Mouse (Mus musculus) lung, postnatal 14 days (tissue): Measurements from ENCODE around the gene Gm20517.
"Not testable (repeated sequence)": the region's sequence is repeated elsewhere in the genome, so short reads cannot be mapped to it uniquely, and the experiment has no call there.

Experiments
- DNase-seq: peaks from one replicate; pipeline ENCODE4 v3.0.0; 2021

The Gm20517 gene

DNA sequence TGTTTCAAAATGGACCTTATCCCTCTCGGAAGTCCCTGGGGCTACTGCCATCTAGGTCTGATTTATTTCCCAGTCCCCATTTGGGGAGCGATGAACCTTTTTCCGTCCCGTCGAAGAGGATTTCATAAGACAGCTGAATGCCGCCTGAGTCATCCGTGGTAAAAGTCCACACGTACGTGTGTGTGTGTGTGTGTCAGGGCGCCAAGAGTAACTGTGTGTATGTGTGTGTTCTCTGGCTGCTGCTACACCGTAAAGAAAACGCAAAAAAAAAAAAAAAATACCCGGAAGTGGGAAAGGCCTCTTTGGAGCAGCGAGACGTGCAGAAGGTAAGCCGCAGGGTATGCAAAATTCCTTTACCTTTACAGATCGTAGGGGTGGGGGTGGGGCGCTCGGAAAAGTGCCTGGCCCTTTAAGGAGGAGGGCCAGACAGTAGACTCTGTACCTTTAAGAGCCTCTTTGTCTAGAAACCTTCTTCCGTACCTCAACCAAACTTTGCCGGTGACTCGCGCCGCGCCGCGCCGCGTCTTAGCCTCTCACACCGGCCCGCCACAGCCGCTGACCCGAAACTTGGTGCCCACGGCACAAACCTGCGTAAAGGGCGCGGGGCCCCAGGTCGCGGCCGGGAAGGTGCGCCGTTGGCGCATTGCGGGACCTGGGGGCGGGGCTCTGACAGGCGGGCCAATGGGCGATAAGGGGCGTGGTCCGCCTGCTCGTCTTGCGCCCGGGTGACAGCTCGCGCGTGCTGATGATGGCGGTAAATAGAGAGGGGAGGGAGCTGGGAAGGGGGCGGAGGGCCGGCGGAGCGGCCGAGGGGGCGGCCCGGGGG, 17.7 kb downstream of the Gm20517 start:
- DNase-seq = peak; percentile 95

GRCm38 (mm10) chr17:47629717-47630677, 18.6 kb downstream of the Gm20517 start:
- DNase-seq = peak; percentile 26

DNA sequence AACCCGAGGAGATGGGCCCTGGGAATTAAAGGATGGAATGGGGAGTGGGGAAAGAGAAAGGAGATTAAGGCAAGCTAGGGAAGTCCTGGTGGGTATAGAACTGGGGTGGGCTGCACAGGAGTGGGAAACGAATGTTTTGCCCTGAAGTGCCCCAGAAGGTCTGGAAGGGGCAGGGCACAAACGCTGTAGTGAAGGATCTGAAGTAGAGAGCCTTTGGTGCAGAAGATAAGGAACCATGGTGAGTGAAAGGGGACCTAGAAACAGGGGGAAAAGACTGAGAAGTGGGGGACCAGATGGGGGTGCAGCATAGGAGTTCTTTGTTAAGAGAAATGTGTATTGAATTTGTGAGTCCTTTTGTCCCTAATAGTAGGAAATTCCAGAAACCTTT, 19.3 kb downstream of the Gm20517 start, which contains the start of gene Usp49:
TSS of gene Usp49 (plus strand) at position 13 of the 388 bp plus-strand sequence.
- no peak for DNase-seq

DNA sequence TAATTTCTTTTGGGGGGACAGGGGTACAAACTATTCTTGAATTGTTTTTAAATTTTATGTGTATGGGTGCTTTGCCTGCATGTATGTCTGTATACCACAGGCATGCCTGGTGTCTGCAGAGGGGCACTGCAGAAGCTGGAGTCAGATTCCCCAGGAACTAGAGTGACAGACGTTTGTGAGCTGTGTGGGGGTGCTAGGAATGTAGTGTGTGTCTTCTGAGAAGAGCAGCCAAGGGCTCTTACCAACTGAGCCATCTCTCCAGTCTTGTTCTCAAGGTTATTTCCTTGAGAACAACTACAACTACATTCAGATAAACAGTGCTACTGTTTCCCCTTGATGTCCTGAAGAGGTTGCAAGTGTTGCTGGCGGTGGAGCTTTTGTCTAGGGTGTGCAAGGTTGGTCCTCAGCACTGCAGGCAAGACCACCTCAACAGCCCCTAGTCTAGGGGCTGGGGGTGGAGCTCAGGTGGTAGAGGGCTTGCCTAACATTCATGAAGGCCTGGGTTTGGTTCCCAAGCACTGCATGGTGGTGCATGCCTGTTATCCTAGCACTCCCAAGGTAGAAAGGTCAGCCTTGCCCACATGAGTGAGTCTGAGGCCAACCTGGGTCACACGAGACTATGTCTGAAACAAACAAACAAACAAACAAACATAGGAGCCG, 20.9 kb downstream of the Gm20517 start:
- no peak for DNase-seq

DNA sequence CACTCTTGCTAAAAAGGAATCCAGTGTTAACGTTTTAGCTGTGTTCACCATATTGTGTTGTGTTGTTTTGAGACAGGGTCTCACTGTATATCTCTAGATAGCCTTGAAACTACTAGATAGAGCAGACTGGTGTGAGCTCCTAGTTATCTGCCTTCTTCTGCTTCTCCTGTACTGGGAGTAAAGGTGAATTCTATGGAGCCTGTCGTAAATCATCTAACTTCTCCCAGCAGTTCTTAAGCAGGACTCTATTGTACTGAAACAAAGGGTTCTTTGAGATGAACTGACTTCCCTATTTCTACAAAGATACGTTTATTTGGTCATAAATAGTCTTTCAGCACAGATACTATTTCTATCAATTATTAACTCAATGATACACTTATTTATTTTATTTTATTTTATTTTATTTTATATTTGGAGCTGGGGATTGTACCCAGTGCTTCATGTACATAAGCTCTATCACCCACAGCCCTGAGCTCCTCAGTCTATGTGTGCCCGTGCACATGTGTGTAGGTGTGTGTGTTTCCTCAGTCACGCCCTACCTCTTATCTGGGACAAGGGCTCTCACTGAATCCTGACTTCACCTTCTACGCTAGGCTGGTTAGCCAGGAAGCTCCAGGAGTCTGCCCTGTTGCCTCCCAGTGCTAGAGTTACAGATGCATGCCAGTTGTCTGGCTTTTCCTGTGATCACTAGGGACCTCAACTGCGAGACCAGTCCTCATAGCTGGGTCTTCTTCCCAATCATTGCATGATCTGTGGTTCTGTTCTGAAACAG, 22.8 kb downstream of the Gm20517 start:
- no peak for DNase-seq

- DNase-seq = no peak
Observed at GRCm38 (mm10) chr17:47642992-47643391, 31.6 kb downstream of the Gm20517 start.

DNA sequence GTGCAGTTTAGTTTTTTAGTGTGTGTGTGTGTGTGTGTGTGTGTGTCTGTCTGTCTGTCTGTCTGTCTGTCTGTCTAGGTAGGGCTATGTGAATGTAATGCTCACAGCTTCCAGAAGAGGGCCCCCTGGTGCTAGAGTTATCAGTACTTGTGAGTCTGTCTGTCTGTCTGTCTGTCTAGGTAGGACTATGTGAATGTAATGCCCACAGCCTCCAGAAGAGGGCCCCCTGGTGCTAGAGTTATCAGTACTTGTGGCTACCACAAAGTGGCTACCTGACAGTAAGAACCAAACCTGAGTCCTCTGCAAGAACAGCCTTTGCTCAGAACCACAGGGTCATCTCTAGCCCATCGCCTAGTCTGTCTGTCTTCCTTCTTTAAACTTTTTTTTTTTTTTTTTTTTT, 35.3 kb downstream of the Gm20517 start:
- DNase-seq = peak; percentile 79

DNA sequence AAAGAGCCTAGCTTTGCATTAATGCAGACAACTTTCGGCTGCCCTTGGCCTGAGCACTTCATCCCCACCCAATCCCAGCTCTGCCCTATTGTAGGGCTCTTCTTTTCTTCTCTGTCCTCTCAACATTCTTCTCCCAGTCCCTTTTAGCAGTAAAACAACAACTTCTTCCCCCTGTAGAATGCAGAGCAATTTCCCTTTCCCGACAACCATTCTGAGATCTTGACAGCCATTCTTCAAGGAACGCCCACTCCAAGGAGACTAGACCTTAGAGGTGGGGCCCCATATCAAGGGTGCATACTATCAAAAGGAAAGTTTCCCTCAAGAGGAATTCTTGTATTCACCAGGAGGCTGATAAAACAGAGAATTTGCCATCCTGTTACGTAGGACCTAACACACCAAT, 37.6 kb downstream of the Gm20517 start:
- no peak for DNase-seq

DNA sequence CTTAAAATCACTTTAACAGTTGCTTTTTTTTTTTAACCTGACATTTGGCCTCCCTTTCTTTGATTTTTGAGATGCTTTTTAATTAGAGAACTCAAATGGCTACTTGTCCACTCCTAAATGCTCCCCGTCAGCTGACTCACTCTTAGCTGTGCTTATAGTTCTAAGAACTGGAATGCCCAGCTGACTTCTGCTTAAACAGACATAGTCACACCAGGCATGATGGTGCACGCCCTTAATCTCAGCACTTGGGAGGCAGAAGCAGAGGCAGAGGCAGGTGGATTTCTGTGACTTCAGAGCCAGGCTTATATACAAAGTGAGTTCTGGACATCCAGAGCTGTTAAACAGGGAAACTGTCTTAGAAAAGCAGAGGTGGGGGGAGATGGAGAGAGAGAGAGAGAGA, 40.6 kb downstream of the Gm20517 start:
- no peak for DNase-seq

- not testable (repeated sequence) for DNase-seq
Observed at GRCm38 (mm10) chr17:47654346-47654745, 43.0 kb downstream of the Gm20517 start.

GRCm38 (mm10) chr17:47655697-47656096, 44.3 kb downstream of the Gm20517 start:
- no peak for DNase-seq

- DNase-seq = no peak
Observed at GRCm38 (mm10) chr17:47657901-47658300, 46.5 kb downstream of the Gm20517 start.

DNA sequence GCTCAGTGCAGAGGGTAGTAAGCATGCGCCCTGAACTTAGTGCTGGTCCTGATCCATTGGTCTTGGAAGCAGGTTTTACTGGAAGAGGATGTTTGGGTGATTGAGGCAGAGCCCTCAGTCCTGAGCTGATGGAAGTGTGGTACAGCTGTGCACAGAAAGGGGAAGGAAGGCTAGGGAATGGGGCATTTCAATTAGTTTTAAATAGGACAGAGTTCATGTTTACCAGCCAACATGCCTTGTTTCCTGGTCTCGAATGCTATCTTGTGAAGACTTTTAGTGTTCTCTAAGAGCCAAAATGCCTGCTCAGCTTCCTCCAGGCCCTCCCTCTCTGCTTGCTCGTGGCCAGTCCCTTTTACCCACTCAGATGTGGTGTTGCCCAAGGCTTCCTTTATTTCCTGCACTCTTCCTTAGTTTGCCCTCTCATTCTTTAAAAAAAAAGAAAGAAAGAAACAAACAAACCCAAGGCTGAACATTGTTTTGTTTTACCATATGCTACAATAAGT, 47.4 kb downstream of the Gm20517 start:
- no peak for DNase-seq

DNA sequence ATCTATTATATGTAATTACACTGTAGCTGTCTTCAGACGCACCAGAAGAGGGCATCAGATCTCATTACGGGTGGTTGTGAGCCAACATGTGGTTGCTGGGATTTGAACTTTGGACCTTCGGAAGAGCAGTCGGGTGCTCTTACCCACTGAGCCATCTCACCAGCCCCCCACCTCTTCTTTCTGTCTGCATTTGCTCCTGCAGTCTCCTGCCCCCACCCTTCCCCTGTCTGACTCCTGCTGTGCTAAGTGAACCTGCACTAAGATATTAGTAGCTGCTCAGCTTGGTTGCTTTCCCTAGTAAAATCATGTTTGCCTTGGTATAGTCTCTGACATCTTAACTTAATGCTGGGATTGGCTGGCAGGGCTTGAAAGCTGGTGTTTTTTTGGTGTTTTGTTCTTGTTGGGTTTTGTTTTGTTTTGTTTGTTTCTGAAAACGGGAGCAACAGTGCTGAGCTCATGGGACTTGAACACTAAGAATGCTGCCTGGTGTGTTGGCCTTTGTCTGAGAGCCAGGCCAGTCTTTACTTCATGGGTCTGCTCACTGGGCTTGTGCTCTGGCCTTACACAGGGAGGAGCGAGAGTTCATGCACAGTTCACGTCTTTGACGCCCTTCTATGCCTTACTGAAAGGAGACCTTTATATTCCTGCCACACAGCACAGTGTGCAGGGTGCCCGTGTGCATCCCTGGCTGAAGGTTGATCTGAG, 51.8 kb downstream of the Gm20517 start:
- DNase-seq = no peak

GRCm38 (mm10) chr17:47664474-47664873, 53.1 kb downstream of the Gm20517 start:
- no peak for DNase-seq

GRCm38 (mm10) chr17:47669166-47669565, 57.8 kb downstream of the Gm20517 start:
- DNase-seq = no peak

- DNase-seq = no peak
Observed at GRCm38 (mm10) chr17:47671988-47672310, 60.6 kb downstream of the Gm20517 start.

GRCm38 (mm10) chr17:47672311-47673111, 61.1 kb downstream of the Gm20517 start:
- DNase-seq = peak; percentile 73

GRCm38 (mm10) chr17:47676581-47676980, 65.2 kb downstream of the Gm20517 start:
- DNase-seq = peak; percentile 86

- DNase-seq = no peak
Observed at GRCm38 (mm10) chr17:47678238-47678637, 66.8 kb downstream of the Gm20517 start.

DNA sequence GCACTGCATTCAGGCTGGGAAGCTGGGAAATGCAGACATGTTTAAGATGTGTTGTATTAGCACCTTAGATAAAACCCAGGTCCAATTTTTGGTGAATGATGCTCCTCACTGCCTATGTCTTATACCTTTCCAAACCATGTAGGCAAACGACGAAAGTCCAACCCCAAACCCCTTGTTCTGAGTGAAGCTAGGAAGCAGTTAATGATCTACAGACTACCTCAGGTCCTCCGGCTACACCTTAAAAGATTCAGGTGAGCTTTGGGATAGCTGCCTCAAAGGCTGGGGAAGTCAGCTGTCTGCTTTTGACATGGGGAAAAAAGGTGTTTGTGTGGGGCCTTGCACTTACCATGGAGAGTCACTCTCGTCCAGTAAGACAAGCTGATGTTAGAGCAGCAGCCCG, 67.3 kb downstream of the Gm20517 start:
- no peak for DNase-seq
